Mouse (Mus musculus): Measurements from ENCODE around the gene Mfap2. TPM values are rescaled to one million over a fixed set of nuclear protein-coding genes. Genes with fewer than 3 reads are reported as not detected.

Gene Mfap2
- total and polyA plus RNA-seq, 2 experiments: 0.18 to 0.45 TPM

GRCm38 (mm10) chr4:140963941-140964597, 46.1 kb upstream of the Mfap2 start:
- peak; percentile 43 for DNase-seq (ENCODE audit: extremely low read depth, low read depth, low spot score)
- WGBS: 77% methylated on average over 9 of the region's 9 CpGs

GRCm38 (mm10) chr4:140964620-140965019, 45.6 kb upstream of the Mfap2 start:
- TF ChIP-seq CTCF (IDR thresholded peaks at IDR 0.05; ENCODE audit: low read depth, low read length) (peak; percentile 70), POLR2A (IDR thresholded peaks at IDR 0.05; ENCODE audit: extremely low read depth, insufficient read depth, low read length) (no peak)
- H3K27me3 ChIP-seq (ENCODE audit: control insufficient read depth, insufficient read depth, low read length): no peaks in the 10 kb centered on the region
- H3K4me1 ChIP-seq (ENCODE audit: control insufficient read depth, insufficient read depth, low read length): peaks cover 13% of the 10 kb centered on the region
- DNase-seq (ENCODE audit: extremely low read depth, low read depth, low spot score): peak; percentile 56
- no peak overlapping the region for H3K4me3 ChIP-seq (ENCODE audit: insufficient read depth, low read depth, low read length)
- peaks cover 26% of the 10 kb centered on the region; the same call in 1 of the 2 replicates for H3K79me2 ChIP-seq (ENCODE audit: control insufficient read depth, insufficient read depth, low read length)
- peaks cover 8% of the 10 kb centered on the region; the same call in 1 of the 2 replicates for H3K36me3 ChIP-seq (ENCODE audit: control insufficient read depth, insufficient read depth, low read length)
- no peak overlapping the region for H3K9ac ChIP-seq (ENCODE audit: low read depth, low read length)
- H3K27ac ChIP-seq (replicated peaks; ENCODE audit: insufficient read depth, low read depth, low read length): no peak overlapping the region
- WGBS: 18% methylated on average over 7 of the region's 7 CpGs

More at GRCm38 (mm10) chr4:140963941-140964597, 46.1 kb upstream of the Mfap2 start:
- Histone ChIP-seq H3K79me2 (ENCODE audit: control insufficient read depth, insufficient read depth, low read length) (peaks cover 26% of the 10 kb centered on the region; the same call in 1 of the 2 replicates), H3K4me3 (ENCODE audit: insufficient read depth, low read depth, low read length) (no peak overlapping the region), H3K27me3 (ENCODE audit: control insufficient read depth, insufficient read depth, low read length) (no peaks in the 10 kb centered on the region), H3K27ac (replicated peaks; ENCODE audit: insufficient read depth, low read depth, low read length) (peak overlapping the region; percentile 5; the same call in 1 of the 2 replicates), H3K36me3 (ENCODE audit: control insufficient read depth, insufficient read depth, low read length) (peaks cover 8% of the 10 kb centered on the region; the same call in 1 of the 2 replicates), H3K9ac (ENCODE audit: low read depth, low read length) (no peak overlapping the region), H3K4me1 (ENCODE audit: control insufficient read depth, insufficient read depth, low read length) (peaks cover 13% of the 10 kb centered on the region)
- no peak for TF ChIP-seq CTCF (IDR thresholded peaks at IDR 0.05; ENCODE audit: low read depth, low read length)
- no peak for TF ChIP-seq POLR2A (IDR thresholded peaks at IDR 0.05; ENCODE audit: extremely low read depth, insufficient read depth, low read length)

GRCm38 (mm10) chr4:140967386-140968159, 42.6 kb upstream of the Mfap2 start:
- TF ChIP-seq POLR2A (IDR thresholded peaks at IDR 0.05; ENCODE audit: extremely low read depth, insufficient read depth, low read length): no peak
- TF ChIP-seq CTCF (IDR thresholded peaks at IDR 0.05; ENCODE audit: low read depth, low read length): no peak
- H3K4me3 ChIP-seq (ENCODE audit: insufficient read depth, low read depth, low read length): no peak overlapping the region
- peaks cover 9% of the 10 kb centered on the region for H3K4me1 ChIP-seq (ENCODE audit: control insufficient read depth, insufficient read depth, low read length)
- peaks cover 28% of the 10 kb centered on the region for H3K36me3 ChIP-seq (ENCODE audit: control insufficient read depth, insufficient read depth, low read length)
- DNase-seq (ENCODE audit: extremely low read depth, low read depth, low spot score): no peak
- 84% methylated on average over 11 of the region's 11 CpGs for WGBS
- no peak overlapping the region for H3K27ac ChIP-seq (replicated peaks; ENCODE audit: insufficient read depth, low read depth, low read length)
- peaks cover 19% of the 10 kb centered on the region; the same call in 1 of the 2 replicates for H3K79me2 ChIP-seq (ENCODE audit: control insufficient read depth, insufficient read depth, low read length)
- no peaks in the 10 kb centered on the region for H3K27me3 ChIP-seq (ENCODE audit: control insufficient read depth, insufficient read depth, low read length)
- H3K9ac ChIP-seq (ENCODE audit: low read depth, low read length): no peak overlapping the region

- no peak for TF ChIP-seq POLR2A (IDR thresholded peaks at IDR 0.05; ENCODE audit: extremely low read depth, insufficient read depth, low read length)
- TF ChIP-seq CTCF (IDR thresholded peaks at IDR 0.05; ENCODE audit: low read depth, low read length): no peak
- H3K4me3 ChIP-seq (ENCODE audit: insufficient read depth, low read depth, low read length): no peak overlapping the region
- no peak overlapping the region for H3K9ac ChIP-seq (ENCODE audit: low read depth, low read length)
- no peak overlapping the region for H3K27ac ChIP-seq (replicated peaks; ENCODE audit: insufficient read depth, low read depth, low read length)
- DNase-seq (ENCODE audit: extremely low read depth, low read depth, low spot score): no peak
- WGBS: 90% methylated on average over 13 of the region's 13 CpGs
- H3K27me3 ChIP-seq (ENCODE audit: control insufficient read depth, insufficient read depth, low read length): no peaks in the 10 kb centered on the region
- no peaks in the 10 kb centered on the region for H3K4me1 ChIP-seq (ENCODE audit: control insufficient read depth, insufficient read depth, low read length)
- no peaks in the 10 kb centered on the region for H3K79me2 ChIP-seq (ENCODE audit: control insufficient read depth, insufficient read depth, low read length)
- peaks cover 38% of the 10 kb centered on the region for H3K36me3 ChIP-seq (ENCODE audit: control insufficient read depth, insufficient read depth, low read length)
These were observed 38.5 kb upstream of the Mfap2 start for GRCm38 (mm10) chr4:140971691-140972090.

- H3K4me1 ChIP-seq (ENCODE audit: control insufficient read depth, insufficient read depth, low read length): no peaks in the 10 kb centered on the region
- H3K27ac ChIP-seq (replicated peaks; ENCODE audit: insufficient read depth, low read depth, low read length): no peak overlapping the region
- no peak overlapping the region for H3K9ac ChIP-seq (ENCODE audit: low read depth, low read length)
- no peaks in the 10 kb centered on the region for H3K27me3 ChIP-seq (ENCODE audit: control insufficient read depth, insufficient read depth, low read length)
- TF ChIP-seq CTCF (IDR thresholded peaks at IDR 0.05; ENCODE audit: low read depth, low read length) (no peak), POLR2A (IDR thresholded peaks at IDR 0.05; ENCODE audit: extremely low read depth, insufficient read depth, low read length) (no peak)
- H3K36me3 ChIP-seq (ENCODE audit: control insufficient read depth, insufficient read depth, low read length): peaks cover 39% of the 10 kb centered on the region
- no peaks in the 10 kb centered on the region for H3K79me2 ChIP-seq (ENCODE audit: control insufficient read depth, insufficient read depth, low read length)
- DNase-seq (ENCODE audit: extremely low read depth, low read depth, low spot score): no peak
- WGBS: 96% methylated on average over 6 of the region's 6 CpGs
- H3K4me3 ChIP-seq (ENCODE audit: insufficient read depth, low read depth, low read length): no peak overlapping the region
These were observed 35.8 kb upstream of the Mfap2 start for GRCm38 (mm10) chr4:140974408-140974807.

Data from liver, adult 2 months (tissue).